Mouse (Mus musculus) mature B cell (primary cell): Measurements from ENCODE around the gene Bmp4.

Experiments
- in situ Hi-C: fragments of 300-500 bp; cut with MboI; formaldehyde crosslinking; loops from 2 replicates; pipeline ENCODE4 v1.14.3; 2019

Gene Bmp4

DNA sequence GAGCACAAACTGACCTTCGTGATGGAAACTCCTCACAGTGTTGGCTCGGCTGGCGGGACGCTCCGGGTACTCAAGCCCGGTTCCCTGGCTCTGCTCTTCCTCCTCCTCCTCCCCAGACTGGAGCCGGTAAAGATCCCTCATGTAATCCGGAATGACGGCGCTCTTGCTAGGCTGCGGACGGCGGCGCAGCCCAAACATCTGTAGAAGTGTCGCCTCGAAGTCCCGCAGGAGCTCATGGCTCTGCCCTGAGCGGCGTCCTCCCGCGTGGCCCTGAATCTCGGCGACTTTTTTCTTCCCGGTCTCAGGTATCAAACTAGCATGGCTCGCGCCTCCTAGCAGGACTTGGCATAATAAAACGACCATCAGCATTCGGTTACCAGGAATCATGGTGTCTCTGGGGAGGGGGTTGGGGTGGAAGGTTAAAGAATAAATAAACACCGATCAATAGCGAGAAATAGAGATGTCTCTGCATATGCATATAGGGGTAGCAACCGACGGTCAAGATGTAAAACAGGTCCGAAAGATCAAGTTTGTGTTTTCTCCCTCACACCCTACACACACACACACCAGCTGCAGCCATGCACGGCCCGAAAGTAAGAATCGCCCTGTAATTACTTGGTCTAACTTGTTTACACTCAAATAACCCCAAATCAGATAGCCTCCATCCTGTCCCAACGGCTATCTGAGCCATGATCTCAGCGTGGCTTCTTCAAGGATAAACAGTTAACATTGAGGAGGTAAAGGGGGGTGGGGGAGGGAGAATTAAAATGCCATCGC, 4.6 kb downstream of the Bmp4 start:
- in situ Hi-C loops, result no loop called here

DNA sequence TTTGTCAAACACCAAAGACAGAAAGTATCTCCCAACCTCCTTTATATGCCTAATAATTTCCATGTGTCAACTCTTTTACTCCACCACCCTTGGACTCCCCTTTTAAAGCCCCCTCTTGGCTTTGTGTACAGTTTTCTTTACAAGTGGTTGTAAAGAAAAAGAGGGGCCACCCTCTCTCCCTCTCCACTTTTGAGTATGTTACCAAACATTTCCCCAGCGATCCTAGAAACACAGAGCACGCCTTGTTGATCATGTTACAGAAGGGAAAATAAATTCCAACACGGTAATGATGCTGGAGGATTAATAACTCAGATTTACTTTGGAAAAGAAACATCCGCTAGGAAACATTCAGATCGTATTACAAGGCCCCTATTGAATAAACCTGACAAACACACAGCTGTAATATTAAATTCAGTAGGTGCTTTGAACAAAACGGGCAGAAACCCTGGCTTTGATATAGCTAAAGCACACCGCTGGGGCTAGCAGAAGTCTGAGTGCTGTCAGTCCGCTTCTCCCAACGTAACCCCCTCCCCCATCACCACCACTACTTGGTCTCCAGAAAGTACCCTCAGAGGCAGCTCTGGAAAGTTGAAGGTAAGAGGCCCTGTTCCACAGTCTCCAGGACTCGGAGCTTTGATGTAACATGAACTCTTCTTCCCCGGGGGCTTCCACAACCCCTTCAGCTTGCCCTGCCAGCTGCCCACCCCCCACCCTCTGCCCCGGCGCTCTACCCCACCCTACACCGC, 5.3 kb downstream of the Bmp4 start:
- in situ Hi-C loops, result no loop called here

DNA sequence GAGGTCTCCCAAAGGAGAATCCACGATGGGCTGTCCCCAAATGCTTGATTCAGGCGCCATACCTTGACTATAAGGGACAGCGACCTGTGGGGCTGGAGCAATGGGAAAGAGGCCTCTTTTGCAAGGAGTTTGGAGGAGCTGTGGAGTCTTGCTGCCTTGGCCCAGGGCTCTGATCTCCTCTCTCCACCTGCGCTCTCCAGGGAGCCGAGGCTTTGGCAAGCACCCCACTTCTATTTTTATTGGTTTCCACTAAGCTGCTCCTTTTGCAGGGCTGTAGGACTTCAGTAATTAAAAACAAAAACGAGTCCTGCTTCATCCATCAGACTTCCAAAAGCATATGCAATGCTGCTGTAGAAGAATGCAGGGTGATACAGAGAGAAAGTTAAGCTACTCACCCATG, 9.0 kb downstream of the Bmp4 start:
- in situ Hi-C loops, result no loop called here

DNA sequence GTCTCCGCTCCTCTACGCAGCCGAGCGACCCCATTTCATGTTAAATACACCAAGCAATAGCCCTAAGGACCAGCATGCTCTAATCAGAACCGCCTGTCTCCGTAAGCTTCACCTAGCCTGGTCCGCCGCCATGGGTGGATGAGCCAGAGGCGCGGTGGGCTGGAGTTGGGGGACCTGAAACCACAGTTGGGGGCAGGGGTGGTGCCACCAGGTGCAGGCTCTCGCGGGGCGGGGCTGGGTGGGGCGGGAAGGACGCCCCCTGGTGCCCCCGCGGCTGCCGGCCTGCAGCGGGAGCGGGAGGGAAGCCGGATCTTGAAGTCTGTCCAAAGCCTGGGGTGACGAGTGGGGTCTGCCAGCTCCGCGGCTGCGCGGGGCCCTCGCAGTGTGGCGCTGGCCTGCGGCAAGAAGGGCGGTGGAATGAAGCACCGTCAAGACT, 10.2 kb downstream of the Bmp4 start:
- in situ Hi-C loops, result no loop called here

DNA sequence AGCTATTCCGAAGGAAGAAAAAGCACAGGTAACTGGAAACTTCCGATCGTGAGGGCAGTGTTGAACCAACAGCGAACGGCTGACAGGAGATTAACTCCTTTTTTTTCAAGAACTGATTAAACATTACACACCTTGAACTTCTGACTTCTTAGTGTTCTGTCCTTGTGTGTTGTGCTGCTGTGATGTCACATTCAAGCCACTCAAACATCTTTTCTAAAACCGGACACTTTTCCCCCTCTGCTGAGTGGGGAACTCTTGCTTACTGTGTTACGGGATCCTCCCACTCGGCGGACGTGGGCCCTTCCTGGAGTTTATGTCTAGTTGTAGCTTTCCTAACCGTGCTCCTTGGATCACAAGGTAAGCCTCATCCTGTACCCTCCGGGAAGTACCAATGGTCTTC, 11.2 kb downstream of the Bmp4 start, which contains the start of gene Gm15217:
Gene Gm15217 (plus strand): TSS at position 130 of the 400 bp plus-strand sequence.
- in situ Hi-C loops, result no loop called here

DNA sequence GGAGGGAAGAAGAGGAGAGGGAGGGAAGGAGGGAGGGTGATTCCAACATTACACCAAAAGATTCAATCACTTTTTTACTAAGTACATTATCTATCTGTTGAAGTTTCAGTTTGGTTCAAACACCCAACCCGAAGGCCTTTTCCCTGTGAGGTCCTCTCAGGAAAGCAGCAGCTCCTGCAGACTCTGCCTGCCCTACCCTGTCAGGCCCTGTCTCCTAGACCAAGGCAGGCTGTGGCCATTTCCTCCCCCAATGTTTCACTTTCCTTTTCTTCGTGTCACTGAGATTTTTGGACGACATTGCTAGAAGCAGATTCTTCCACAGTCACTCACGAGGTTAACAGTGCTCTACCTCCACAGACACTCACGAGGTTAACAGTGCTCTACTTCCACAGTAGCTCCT, 14.7 kb downstream of the Bmp4 start:
- in situ Hi-C loops, result no loop called here

DNA sequence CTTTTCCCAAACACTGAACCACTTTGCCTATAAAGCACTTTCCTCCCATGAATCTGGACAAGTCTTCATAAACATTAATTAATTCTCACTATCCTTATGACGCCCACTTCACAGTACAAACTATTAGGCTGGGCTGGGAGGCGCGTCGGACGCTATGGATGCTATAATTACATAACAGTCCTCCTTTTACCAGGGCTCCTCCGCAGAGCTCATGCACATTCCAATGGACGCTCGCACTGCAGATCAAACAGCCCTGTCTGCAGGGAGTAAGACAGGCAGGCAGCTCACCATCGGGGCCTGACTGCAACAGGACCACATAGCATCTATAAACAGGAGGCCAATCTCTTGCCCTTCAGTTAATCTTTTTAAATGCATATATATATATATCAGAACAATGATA, 18.0 kb downstream of the Bmp4 start:
- in situ Hi-C loops, result no loop called here

DNA sequence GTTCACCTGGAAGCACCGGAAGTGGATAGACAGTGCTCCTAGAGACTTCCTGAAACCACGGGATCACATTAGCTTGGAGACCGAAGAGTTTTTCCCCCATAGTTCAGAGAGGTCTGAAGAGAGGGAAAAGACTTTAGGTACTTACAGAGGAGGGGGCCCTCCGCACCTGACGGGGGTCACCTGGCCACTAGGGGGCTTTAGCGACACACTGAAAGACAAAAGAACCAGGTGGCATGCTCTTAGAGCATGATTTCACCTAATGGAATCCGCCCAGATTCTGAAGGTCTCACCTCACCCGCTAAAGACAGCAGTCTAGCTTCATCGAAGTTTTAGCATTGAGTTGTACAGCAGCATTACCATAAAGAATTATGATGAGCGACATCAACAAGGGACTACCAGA, 27.3 kb downstream of the Bmp4 start:
- in situ Hi-C loops, result no loop called here

DNA sequence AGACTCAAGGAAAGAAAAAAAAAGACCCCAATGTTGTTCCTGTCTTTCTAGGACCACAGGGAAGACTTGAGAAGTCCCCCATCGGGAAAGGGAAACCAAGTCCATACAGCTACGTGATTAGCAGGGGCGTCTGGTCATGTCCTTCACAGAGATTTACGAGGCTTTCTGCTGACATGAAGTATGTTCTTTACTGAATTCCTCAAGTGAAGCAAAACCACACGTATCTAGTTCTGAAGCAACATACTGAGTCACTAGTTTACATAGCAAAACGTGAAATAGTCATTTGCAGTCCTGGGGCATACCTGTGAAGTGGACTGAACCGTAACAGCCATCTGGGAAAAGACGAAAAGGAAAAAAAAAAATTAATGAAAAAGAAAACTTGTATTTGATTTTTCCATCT, 32.8 kb downstream of the Bmp4 start:
- in situ Hi-C loops, result no loop called here

DNA sequence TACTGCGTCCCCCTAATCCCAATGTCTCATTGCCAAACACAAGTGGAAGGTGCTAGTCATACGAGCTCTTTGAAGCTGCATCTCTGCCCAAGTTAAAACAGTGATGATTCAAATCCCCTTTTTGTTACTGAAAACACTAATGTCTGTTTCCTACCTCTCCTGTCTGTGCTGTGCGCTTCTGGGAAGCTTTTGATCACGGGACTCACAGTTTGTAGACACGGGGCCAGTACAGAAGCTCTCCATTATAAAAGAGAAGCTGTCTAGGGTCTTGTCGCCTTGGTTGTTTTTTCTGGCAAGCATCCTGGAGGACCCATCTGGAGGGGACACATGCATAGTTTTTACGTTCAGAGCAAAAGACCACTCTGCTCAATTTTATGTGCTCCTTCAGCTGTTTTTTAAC, 33.2 kb downstream of the Bmp4 start:
- in situ Hi-C loops, result no loop called here

DNA sequence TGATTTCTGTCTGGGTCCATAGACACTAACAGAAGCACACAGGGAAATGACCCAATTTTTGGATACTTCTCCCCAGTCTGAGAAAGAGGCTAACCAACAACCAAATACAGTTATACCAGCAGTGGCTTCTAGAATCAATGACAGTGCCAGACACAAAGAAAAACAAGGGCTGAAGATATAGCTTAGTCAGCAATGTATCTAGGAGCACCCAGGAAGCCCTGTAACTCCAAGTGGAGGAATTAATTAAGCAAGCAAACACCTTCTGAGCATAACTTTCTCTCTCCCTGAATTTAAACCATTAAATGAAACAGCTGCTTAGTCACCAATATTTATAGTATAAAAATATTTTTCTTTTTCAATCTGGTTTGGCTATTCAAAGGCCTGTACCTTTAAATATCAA, 45.7 kb downstream of the Bmp4 start:
- in situ Hi-C loops, result no loop called here

DNA sequence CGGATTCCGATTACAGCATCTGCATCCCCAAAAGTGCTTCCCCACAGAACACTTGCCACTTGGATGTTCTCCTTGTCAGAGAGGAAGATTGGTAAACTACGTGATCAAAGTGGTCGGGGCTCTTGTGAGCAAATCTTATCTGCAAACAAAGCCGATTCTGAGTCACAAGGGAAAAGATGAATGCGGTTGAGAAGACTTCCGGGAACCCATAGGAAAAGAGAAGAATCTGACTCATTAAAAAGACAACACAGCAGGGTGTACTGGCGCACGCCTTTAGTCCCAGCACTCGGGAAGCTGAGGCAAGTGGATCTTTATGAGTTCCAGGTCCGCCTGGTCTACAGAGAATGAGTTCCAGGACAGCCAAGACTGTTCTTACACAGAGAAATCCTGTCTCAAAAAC, 51.7 kb downstream of the Bmp4 start:
- in situ Hi-C loops, result no loop called here
